Mouse (Mus musculus) induced T-regulatory cell, adult 2 months (primary cell): ENCODE measurements around the gene Cpa4.

ENCODE experiments used
- DNase-seq: peaks from one replicate; pipeline ENCODE4 v3.0.0-alpha.2; 2012; ENCODE audit warnings: low read depth

Cpa4 gene

DNA sequence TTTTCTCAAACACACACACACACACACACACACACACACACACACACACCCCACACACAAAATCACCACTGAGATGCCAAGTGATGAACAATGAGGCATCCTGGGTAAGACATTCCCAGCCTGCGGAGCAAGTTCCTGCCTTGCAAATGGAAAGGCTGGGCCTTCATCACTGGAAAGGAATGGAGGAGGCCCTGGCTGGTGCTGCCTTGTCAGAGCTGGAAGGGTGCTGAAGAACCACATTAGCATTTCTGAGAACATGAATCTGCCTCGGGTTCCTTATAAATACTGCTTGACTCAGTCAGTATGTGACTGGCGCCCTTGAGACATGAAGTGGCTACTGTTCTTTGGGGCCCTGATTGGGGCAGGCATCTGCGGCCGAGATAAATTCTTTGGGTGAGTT, at the start of gene Cpa4:
Gene Cpa4 (plus strand): TSS at position 301 of the 400 bp plus-strand sequence.
- no peak for DNase-seq

DNA sequence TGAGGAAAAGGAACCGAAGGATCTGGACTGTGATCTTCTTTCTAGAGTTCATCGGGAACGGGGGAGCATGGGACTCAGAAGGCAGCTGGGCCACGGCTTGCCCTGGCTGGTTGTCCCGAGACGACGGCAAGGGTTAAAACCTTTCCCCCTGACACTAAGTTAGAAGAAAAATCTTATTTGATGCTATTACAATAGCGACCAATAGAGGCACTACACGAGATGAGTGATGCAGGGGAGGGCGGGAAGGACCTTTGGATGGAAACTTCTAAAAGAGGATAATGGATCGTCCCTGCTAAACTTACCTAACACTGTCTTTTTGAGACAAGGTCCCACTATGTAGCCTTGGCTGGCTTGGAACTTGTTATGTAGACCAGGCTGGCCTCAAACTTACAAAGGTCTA, 47.8 kb upstream of the Cpa4 start:
- DNase-seq: peak; percentile 19

DNA sequence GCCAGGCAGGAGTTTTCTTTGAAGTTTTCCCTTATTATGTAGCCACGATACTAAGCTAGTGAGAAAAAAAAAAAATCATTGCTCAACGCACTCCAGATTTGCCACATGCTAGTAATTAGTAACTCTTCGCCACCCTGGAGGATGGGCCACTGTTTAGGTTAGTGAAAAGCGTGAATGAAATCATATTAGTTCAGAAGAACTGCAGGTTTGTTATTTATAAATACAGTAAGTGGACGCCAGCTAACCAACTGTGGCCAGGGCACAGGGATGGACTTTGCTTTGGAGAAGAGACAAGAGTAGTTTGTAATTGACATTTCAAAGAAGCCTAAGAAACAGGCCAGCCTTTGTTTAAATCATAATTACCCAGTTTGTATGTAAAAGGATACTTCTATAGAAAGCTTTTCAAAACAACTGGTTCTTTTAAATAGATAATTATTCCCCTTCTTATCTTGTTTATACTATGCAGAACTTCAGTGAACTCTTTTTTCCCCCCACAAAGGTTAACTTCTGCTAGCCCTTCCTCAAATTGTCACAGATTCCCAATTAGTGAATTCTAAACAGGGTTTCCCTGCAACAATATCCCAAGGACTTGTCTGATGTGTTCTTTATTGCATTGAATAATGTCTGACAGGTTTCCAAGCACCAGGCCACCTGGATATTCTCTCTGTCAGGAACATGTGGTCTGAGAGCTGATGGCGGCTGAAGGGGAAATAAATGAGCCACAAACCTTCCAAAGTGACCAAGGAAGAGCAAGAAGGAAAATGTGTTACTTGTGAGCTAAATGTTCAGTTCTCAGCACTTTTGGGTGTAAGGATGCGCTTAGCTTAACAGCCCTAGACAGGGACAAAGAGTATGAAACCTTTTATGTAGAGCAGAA, 42.5 kb upstream of the Cpa4 start:
- no peak for DNase-seq

DNA sequence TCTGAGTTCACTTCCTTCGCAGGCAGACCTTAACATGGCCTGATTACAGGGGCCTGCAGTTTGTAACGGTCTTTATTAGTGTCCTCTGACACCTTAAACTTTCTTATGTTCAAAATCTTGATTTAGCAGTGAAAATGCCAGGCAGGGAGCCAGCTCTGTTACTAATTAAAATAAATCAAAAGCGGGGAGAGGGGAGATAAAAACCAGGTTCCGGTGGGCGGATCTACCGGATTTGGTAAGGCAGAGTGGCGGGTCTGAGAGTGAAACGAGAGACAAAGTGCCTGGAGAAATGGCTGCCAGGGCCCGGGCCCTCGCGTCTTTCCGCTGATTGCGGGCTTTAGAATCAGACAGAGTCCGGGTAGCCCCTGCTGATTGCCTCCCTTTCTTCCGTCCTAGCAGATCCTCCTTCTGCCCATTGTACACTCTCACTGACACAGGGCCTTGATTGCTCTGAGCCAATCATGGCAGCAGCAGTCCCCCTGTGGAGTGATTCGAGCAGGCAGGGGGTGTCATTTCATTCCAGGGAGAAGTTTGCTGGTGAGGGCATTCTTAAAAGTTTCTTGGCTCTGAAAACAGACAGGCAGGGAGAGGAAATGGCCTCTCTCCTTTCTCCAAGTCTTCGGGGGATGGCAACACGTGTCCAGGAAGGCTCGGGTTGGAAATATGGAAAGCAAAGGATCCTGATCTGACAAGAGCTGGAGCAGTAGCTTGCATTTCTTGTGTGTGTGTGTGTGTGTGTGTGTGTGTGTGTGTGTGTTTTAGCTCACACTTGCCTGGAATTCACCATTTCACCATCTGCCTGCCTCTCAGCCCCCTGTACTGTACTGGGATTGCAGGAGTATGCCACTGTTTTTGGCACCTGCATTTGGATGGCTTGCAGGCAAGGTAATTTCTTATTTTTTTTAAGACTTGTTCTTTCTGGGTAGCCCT, 41.3 kb upstream of the Cpa4 start:
- no peak for DNase-seq

DNA sequence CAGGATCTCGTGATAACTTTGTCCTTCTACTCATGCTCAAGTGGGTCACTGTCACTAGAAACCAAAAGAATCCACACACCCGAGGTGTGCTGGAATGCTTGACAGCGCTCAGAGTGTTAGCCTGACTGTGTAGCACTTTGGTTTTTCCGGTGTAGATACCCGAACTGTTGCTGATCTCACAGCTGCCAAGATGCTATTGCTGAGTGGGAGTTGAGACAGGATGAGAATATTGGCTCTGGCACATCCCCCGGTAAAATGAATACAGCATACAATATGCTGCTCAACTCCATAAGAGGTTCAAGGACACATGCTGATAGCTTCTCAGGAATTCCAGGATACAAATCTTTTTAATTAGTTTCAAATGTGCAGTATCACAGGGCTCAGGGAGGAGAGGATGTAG, 39.4 kb upstream of the Cpa4 start:
- DNase-seq: no peak

DNA sequence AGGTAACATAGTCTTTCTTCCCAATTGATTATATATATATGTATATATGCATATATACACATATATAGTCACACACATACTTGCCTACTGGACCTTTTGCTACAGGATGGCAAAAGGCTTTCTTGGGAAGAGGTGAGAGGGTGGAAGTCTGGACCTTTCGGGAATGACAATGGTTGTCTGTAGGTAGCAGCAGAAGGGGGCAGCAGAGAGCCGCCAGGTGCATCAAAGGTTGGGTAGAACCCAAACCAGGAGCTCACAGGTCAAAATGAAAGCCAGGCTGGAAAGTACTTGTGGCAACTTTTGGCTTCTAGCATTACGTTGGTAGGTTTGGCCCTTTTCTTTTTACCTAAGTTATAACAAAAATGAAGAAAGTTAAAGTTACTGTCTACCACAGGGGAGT, 32.8 kb upstream of the Cpa4 start:
- peak; percentile 55 for DNase-seq

DNA sequence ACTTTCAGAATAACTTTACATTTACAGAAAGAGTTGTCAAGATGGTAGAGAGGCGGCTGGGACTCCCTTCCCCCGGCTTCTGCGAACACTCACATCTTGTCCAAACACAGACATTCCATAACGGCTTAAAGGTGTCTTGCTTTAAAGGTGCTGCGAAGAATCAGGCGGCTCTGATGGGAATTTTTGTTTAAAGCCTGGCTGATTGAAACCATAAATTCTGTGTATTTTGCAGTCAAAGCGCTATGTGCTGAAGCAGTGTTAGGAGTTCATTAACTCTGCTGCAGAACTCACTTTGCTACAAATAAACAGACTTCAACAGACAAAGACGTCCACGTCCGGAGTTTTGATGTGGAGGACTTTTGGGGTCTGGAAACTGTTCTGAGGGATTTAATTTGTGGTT, 29.9 kb upstream of the Cpa4 start:
- DNase-seq: no peak

DNA sequence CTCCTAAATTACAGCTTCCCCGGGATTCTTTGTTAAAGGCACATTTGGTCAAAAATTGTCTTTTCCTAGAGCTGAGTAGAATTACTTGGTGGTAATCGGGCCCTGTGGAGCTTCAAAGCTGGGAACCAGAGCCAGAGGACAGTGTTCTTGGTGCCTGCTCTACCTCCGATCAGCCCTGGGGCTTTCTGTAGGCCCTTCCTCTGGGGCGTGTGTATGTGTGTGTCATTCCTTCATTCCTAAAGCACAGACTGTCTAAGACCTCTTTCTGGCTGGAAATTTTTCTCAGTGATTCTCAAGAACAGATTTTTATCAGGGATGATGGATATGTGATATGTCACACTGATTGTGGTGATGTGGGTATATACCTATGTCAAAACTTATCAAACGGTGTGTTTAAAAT, 29.4 kb upstream of the Cpa4 start:
- DNase-seq: no peak

DNA sequence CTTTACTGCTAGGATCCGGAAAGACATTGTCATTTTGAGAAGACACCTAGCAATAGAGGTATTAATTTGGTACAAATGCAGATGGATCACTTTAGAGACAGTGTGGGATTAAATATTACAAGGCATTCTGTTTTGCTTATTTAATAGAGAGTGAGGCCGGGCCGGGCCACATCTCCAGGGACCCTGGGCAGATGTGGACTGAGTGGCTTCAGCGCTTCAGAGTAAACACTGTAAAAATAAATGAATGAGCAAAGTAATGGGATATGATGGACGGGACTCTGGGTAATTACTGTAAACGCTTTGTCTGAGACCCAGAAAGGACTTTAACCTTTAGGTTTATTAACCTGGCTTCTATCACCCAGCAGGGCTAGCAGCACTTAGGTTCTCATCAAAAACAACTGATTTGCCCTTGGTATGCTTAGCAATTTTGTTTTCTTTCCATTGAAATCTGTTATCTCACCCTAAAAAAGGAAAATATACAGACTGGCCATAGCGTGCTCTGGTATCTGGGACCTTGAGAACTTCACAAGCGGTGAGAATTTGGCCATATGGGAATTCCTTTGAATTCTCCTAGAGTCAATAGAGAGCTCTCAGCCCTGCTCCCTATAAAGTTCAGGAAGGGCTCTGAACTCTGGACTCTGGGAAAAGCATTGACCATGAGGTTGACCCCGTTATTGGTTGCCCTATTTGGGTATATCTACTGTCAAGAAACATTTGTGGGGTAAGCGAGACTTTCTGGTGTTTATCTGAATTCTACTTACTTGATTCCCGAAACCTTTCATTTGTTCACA, 27.0 kb upstream of the Cpa4 start, which contains the start of gene Cpa2:
Gene Cpa2 (plus strand): TSS at position 574 of the 791 bp plus-strand sequence.
- no peak for DNase-seq

DNA sequence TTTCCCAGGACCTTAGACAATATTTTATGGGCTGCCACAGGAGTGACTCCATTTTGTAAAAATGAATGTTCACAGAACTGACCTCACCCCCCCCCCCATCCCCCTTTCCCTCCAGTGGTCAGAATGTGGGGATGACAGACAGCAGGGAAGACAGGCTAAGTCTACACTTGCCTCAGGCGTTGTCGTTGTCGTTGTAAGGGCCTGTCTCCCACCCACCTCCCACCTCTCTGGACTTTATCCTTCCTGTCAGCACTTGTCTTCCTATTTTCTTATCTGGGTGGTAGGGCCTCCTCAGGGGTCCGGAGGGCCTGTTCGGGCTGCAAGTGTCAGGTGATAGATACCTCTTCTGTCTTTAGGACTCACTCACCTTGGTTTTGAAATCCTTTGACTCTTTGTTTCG, 25.9 kb upstream of the Cpa4 start:
- no peak for DNase-seq

DNA sequence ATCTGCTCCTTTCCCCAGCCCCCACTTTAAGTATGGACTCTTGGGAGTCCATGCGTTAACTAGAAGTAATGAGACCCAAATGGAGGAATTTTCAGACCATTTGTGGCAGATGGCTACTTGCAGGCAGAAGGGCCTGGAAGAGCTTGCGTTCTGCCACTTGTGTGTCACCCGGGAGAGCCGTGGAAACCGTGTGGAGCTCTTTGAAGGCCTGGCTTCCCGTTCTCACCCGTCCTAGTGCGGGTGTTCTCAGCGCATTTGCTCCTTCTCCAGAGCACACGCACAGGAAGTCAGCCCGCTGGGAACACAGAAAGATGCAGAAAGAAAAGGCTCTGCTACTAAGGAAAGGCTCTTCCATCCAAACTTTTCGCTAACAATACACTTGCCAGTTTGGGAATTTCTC, 25.1 kb upstream of the Cpa4 start:
- no peak for DNase-seq

DNA sequence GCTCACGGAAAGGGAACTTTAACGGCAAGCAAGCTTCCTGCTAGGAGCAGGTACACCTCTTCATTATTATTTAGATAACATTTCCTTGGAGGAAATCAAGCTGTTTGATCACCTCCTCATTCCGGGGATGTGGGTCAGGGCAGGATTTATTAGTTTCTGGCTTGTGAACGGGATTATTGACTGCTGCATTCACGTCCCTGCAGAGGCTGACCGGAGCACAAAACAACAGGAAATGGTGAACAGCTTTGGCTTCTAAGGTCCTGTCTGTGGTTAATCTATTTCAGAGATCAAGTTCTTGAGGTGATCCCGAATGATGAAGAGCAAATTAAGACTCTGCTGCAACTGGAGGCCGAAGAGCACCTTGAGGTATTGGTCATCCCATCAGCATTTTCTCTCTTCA, 24.3 kb upstream of the Cpa4 start:
- DNase-seq: no peak

DNA sequence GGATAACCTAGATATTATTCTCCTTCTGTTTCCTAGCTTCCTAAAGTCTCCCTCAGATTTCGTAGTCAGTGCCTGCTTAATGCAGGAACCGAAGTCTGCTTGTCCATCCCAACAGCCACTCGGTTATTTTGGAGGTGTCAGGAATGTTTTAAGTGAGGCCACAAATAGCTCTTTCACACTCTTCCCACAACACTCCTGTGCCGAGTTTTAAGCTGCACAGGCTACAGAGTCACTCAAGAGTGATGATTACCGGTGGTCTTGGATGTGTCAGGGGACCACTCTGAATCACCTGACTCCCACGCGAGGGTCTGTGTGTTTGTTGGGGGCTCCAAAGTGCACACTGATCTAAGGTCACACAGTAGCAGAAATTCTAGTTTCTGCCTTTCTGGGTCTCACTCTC, 22.5 kb upstream of the Cpa4 start:
- DNase-seq: no peak

DNA sequence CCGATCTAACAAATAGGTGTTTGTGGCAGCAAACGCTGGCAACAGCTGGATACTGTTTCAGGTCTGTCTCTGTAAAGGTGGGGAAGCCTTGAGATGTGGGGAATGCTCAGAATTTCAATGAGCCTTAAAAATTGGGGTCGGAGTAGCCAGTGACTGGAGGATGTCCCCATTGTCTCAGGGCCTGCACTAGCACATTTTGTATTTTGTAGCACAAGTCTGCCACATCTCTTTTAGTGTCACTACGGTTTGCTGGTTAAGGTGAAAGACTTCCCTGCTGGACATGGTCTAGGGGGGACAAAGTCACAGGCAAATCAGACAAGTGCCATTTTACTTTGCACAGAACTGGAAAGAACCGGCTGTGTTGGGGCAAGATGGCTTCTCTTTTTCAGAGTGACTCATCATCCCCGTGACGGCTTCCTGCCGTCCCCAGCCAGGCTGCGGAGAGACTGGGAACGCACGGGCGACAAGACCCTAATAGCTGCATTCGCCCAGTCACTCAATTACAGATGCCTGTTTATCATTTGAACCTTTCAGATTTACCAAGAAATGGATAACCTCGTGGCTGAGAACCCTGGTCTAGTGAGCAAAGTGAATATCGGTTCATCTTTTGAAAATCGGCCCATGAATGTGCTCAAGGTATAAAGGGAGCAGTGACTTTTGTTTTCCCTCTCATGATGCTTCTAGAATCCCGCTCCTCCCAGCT, 21.4 kb upstream of the Cpa4 start:
- peak; percentile 57 for DNase-seq

DNA sequence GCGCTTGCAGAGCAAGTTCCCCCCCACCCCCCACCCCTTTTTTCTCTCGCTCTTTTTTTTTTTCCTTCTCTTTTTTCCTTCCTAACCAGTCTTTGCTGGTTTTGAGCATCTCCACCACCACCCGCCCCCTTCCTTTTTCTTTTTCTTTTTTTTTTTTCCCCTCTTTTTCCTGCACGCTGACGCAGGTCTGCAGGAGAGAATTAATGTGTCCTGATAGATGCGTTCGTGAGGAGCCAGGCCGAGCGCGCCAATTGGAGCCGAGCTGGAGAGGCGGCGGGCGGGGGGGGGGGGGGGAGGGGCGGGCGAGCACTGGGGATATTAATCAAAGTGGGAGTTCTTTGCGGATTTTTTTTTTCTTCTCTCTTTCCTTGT, 20.9 kb upstream of the Cpa4 start:
- DNase-seq: peak; percentile 16

DNA sequence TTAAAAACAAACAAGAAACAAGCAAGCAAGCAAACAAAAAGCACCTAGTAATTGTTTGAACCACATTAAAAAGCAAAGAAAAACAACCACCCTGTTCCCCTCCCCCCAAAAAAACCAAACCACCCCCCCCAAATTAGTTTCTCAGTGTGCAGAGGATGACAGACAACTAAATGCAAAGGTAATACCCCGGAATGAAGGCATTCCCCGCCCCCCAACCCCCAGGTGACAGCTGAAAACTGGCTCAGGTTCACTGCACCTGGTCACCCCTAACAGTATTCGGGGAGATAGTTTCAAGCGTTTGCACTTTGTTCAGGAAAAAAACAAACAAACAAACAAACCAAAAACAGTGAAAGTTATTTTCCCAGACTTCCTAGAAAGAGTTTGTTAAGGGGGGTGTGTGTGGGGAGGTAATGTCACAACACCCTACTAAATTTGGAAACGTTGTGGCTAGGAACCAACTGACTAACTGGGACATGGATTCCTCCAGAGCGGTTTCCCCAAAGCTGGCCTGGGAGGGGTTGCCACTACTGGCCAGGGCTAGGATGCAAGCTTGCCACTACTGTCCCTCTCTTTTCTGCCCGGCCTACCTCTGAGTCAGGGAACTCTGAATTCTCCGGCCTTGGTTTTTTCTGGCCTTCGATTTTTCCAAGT, 20.4 kb upstream of the Cpa4 start:
- DNase-seq: no peak

DNA sequence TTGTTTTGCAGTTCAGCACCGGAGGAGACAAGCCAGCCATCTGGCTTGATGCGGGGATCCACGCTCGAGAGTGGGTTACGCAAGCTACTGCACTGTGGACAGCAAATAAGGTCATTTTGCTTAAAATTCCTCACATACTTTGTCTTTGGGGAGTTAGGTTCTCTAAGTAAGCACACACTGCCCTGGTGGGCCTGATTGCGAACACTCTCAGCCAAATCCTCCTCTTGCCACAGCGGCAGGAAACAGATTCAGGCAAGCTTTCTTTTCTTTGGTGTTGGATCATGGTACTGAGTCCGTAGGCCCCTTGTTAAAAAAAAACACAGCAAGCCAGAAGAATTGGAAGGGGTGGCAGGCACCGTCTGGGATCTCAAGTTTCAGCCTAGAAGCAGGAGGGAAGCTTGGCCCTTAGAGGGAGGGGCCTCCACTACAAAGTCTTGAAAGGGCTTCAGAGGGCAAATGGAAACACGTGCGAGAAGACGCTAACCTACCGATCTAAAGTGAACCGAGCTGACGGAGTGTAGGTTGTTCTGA, 18.9 kb upstream of the Cpa4 start:
- DNase-seq: no peak

DNA sequence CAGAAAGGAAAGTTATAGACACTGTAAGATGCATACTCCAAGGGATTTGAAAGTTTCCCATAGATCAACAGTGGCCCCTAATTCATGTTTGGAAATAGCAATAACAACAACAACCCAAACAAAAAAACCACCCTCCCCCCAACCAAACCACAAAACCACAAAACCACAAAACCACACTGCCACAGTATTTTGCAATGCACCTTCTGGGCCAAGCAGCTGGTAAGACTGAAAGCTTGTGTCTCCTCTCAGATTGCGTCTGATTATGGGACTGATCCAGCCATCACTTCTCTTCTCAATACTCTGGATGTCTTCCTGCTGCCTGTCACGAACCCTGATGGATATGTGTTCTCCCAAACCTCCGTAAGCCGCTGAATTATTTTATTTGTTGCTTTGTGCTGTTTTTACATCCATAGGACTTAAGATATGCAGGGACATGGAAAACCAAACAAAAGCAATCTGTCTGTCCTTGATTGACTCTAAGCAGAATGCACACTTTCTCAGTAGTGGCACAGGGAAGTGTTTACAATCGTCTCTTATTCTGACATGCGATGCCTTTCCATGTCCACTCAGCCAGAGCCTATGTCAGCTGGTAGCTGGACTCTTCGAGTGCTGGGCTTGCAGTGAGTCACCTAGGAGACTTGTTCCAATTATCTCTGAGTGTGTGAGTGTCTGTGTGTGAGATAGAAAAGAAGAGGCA, 17.5 kb upstream of the Cpa4 start:
- peak; percentile 29 for DNase-seq

DNA sequence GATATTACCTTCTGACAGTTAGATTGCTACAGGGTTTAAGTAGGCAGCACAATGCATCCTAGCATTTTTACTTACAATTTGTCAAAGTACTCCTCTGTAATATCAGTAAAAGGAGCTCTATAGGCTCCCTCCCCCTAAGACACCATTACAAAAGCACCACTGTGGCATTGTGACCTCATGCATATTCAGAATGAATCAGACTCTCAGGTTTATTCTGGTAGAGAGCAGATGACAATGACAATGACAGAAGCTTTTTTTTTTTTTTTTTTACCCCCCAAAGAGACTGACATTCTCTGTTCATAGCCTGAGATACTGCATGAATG, 17.0 kb upstream of the Cpa4 start:
- DNase-seq: no peak
